Mouse (Mus musculus) left cerebral cortex, postnatal 36 days (tissue): ENCODE measurements around the gene Glt8d2. TPM values are rescaled to one million over a fixed set of nuclear protein-coding genes. Genes with fewer than 3 reads are reported as not detected.

ENCODE experiments used
- total RNA-seq, 2 experiments: library from RNA; stranded (reverse); gene quantifications; 2 replicates each; pipeline ENCODE4 v1.2.3; 2021

The Glt8d2 gene
- total RNA-seq, 2 experiments from 2014 or later = 18.2 to 20.7 TPM

Other genes starting within 250 kb of the Glt8d2 start
- gene Gm1553, start 198.0 kb downstream of the Glt8d2 start, total RNA-seq = not detected
- gene 1190007I07Rik, start 67.4 kb downstream of the Glt8d2 start, total RNA-seq = 10 to 100 TPM; 18.8 to 19.3 TPM
- 10 to 100 TPM; 44.4 to 52.1 TPM for gene Tdg, start 60.8 kb downstream of the Glt8d2 start, total RNA-seq
- 10 to 100 TPM; 36.7 to 41.2 TPM for gene Hcfc2, start 5.5 kb upstream of the Glt8d2 start, total RNA-seq
- 10 to 100 TPM; 57.0 to 61.9 TPM for gene Nfyb, start 73.5 kb upstream of the Glt8d2 start, total RNA-seq
- gene Txnrd1, start 143.3 kb upstream of the Glt8d2 start, total RNA-seq = 10 to 100 TPM; 43.0 to 50.9 TPM
- 1 to 10 TPM; 1.5 to 3.0 TPM for gene Eid3, start 176.0 kb upstream of the Glt8d2 start, total RNA-seq